Mouse (Mus musculus): Measurements from ENCODE around the gene Mdga1. TPM values are rescaled to one million over a fixed set of nuclear protein-coding genes. Genes with fewer than 3 reads are reported as not detected.

The Mdga1 gene
- polyA plus RNA-seq, 1 experiment from 2014 or later = 2.0 TPM

DNA sequence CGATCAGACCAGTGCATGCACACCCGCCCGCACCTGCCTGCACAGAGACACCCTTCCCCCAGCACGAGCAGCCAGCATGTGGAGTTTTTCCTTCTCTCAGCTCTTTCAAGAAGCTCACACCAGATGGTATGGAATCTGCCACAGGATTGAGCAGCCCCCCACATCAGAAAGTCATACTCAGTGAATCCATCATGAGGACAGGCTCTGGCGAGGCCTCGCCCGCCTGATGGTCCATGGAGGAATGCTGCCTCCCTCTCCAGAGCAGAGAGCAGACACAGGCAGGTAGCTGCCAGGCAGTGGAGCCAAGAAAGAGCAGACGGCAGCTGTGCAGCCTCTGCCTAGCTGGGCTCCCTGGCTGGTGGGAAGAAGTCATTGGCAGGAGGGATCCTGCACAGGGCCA is 23.6 kb upstream of the Mdga1 start:
- Histone ChIP-seq H3K36me3 (ENCODE audit: inconsistent target) (no peaks in the 10 kb centered on the region), H3K27ac (no peak overlapping the region), H3K4me3 (ENCODE audit: inconsistent target) (no peak overlapping the region), H3K79me2 (ENCODE audit: inconsistent target) (no peaks in the 10 kb centered on the region)
- WGBS (ENCODE audit: missing documents) = 93% methylated on average over 8 of the region's 8 CpGs

DNA sequence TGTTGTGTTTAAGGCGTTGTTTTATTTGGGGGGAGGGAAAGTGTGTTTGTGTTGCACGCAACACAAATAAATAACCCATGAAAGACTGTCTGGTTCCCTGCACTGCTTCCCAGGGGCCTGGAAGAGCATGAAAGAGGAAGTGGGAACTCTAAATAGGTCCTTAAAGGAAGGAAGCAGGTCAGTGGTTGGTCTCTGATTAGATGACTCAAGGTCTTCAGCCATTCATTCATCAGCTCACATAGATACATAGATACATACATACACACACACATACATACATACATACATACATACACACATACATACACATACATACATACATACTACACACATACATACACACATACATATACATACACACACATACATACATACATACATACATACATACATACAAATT is 21.0 kb upstream of the Mdga1 start:
- WGBS (ENCODE audit: missing documents) = 77% methylated on average over 2 of the region's 2 CpGs
- no peak overlapping the region for H3K4me3 ChIP-seq (ENCODE audit: inconsistent target)
- no peaks in the 10 kb centered on the region for H3K36me3 ChIP-seq (ENCODE audit: inconsistent target)
- H3K79me2 ChIP-seq (ENCODE audit: inconsistent target) = no peaks in the 10 kb centered on the region
- no peak overlapping the region for H3K27ac ChIP-seq

DNA sequence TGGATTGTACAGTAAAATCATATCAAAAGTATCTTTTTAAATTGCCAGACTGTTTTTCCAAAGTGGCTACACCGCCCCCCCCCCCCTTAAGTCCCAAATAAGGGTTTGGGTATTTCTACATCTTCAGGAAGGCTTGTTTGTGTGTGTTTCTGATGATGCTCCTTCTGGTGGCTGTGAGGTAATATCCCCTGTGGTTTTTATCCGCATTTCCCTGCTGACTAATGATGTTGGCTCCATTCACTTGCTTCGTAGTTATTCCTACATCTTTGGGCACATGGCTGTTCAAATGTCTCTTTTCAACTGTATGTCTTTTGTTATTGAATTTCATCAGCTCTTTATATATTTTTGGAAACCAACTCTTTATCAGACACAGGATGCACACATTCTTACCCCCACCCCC is 20.2 kb upstream of the Mdga1 start:
- Histone ChIP-seq H3K27ac (no peak overlapping the region), H3K36me3 (ENCODE audit: inconsistent target) (no peaks in the 10 kb centered on the region), H3K79me2 (ENCODE audit: inconsistent target) (no peaks in the 10 kb centered on the region), H3K4me3 (ENCODE audit: inconsistent target) (no peak overlapping the region)
- WGBS (ENCODE audit: missing documents) = 48% methylated on average over 3 of the region's 3 CpGs

DNA sequence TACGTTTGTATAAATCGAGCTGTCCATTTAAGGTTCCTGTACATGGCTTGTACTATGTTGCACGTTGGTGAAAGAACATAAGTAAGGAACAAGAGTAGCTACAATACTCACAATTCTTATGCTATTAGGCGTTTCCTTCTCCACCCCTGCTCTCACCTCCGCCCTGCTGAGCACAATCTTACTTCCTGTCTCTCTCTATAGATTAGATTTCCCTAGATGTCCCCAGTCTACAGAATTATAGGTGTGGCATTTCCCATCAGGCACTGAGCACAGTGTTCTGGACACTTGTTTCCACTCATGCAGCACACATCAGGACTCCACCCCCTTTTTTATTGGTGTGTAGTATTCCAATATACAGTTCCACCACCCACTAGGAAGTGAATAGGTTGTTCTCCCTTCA is 19.8 kb upstream of the Mdga1 start:
- 86% methylated on average over 5 of the region's 5 CpGs for WGBS (ENCODE audit: missing documents)
- Histone ChIP-seq H3K27ac (no peak overlapping the region), H3K4me3 (ENCODE audit: inconsistent target) (no peak overlapping the region), H3K36me3 (ENCODE audit: inconsistent target) (no peaks in the 10 kb centered on the region), H3K79me2 (ENCODE audit: inconsistent target) (no peaks in the 10 kb centered on the region)

- H3K4me3 ChIP-seq (ENCODE audit: inconsistent target) = no peak overlapping the region
- no peak overlapping the region for H3K27ac ChIP-seq
- H3K79me2 ChIP-seq (ENCODE audit: inconsistent target) = no peaks in the 10 kb centered on the region
- WGBS (ENCODE audit: missing documents) = 51% methylated on average over 5 of the region's 5 CpGs
- H3K36me3 ChIP-seq (ENCODE audit: inconsistent target) = no peaks in the 10 kb centered on the region
Observed at GRCm38 (mm10) chr17:29988141-29988540, 18.3 kb upstream of the Mdga1 start.

- WGBS (ENCODE audit: missing documents) = 78% methylated on average over 3 of the region's 3 CpGs
- H3K36me3 ChIP-seq (ENCODE audit: inconsistent target) = no peaks in the 10 kb centered on the region
- no peaks in the 10 kb centered on the region for H3K79me2 ChIP-seq (ENCODE audit: inconsistent target)
Observed at GRCm38 (mm10) chr17:29985534-29985933, 15.6 kb upstream of the Mdga1 start.

GRCm38 (mm10) chr17:29984931-29985330 is 15.0 kb upstream of the Mdga1 start:
- Histone ChIP-seq H3K36me3 (ENCODE audit: inconsistent target) (no peaks in the 10 kb centered on the region), H3K79me2 (ENCODE audit: inconsistent target) (no peaks in the 10 kb centered on the region), H3K4me3 (ENCODE audit: inconsistent target) (no peak overlapping the region), H3K27ac (no peak overlapping the region)
- WGBS (ENCODE audit: missing documents) = 79% methylated on average over 7 of the region's 7 CpGs

More at GRCm38 (mm10) chr17:29985534-29985933, 15.6 kb upstream of the Mdga1 start:
- H3K27ac ChIP-seq = no peak overlapping the region
- no peak overlapping the region for H3K4me3 ChIP-seq (ENCODE audit: inconsistent target)

DNA sequence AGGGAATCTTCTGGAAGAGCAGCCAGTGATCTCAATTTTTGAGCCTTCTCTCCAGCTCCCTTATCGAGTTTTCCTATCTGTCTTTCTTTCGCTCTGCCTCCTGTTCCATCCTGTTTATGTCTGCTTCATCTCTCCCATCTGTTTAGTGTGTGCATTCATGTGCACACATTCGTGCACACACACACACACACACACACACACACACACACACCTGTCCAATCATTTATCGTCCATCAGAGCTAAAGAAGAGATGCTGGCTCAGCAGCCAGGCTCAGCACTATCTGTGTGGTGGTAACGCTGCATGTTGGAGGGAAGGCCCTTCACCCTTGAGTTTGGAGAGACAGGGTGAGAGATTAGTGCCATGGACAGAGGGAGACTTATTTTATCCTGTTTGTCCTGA is 13.3 kb upstream of the Mdga1 start:
- Histone ChIP-seq H3K4me3 (ENCODE audit: inconsistent target) (no peak overlapping the region), H3K27ac (no peak overlapping the region), H3K79me2 (ENCODE audit: inconsistent target) (no peaks in the 10 kb centered on the region), H3K36me3 (ENCODE audit: inconsistent target) (no peaks in the 10 kb centered on the region)
- 89% methylated on average over 5 of the region's 5 CpGs for WGBS (ENCODE audit: missing documents)

DNA sequence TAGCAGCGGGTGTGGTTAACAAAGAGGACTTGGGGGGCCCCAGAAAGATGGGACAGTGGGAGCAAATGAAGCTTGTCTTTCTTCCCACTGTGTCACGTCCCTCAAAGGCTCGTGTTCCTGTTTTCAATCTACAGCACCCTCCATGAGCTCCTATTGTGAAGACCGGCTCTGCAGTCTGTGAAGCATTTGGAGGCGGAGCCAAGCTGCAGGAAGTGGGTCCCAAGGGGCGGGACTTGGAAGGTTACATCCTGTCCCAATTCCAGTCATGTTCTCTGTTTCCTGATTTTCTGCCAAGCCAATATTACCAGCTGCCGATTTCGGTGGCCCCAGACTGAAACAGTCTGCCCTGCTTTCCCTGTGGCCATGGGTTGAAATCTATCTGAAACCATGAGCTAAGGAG is 11.7 kb upstream of the Mdga1 start:
- Histone ChIP-seq H3K4me3 (ENCODE audit: inconsistent target) (no peak overlapping the region), H3K36me3 (ENCODE audit: inconsistent target) (no peaks in the 10 kb centered on the region), H3K79me2 (ENCODE audit: inconsistent target) (no peaks in the 10 kb centered on the region), H3K27ac (no peak overlapping the region)
- WGBS (ENCODE audit: missing documents) = 83% methylated on average over 8 of the region's 8 CpGs

- H3K79me2 ChIP-seq (ENCODE audit: inconsistent target) = no peaks in the 10 kb centered on the region
- 12% methylated on average over 7 of the region's 7 CpGs for WGBS (ENCODE audit: missing documents)
- H3K4me3 ChIP-seq (ENCODE audit: inconsistent target) = no peak overlapping the region
- no peaks in the 10 kb centered on the region for H3K36me3 ChIP-seq (ENCODE audit: inconsistent target)
- no peak overlapping the region for H3K27ac ChIP-seq
Observed at GRCm38 (mm10) chr17:29979841-29980240, 10.0 kb upstream of the Mdga1 start.

DNA sequence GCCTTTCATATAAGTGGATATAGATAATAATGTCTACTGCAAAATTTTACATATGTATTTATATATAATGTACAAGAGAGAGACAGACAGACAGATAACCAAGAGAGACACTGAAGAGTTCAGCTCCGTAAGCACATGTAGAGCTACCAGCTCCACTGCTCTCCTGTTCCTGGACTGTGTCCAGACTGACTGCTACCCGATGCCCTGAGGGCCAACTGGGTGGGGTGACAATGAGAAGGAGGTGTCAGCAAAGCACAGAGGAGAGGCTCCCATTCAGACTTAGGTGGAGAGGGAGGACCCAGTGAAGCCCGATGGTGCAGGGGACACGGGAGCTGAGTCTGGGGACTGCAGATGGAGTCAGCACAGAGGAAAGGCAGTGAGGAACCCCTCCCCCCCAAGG is 9.1 kb upstream of the Mdga1 start:
- 72% methylated on average over 4 of the region's 4 CpGs for WGBS (ENCODE audit: missing documents)
- no peak overlapping the region for H3K27ac ChIP-seq
- no peaks in the 10 kb centered on the region for H3K79me2 ChIP-seq (ENCODE audit: inconsistent target)
- H3K4me3 ChIP-seq (ENCODE audit: inconsistent target) = no peak overlapping the region
- H3K36me3 ChIP-seq (ENCODE audit: inconsistent target) = no peaks in the 10 kb centered on the region

DNA sequence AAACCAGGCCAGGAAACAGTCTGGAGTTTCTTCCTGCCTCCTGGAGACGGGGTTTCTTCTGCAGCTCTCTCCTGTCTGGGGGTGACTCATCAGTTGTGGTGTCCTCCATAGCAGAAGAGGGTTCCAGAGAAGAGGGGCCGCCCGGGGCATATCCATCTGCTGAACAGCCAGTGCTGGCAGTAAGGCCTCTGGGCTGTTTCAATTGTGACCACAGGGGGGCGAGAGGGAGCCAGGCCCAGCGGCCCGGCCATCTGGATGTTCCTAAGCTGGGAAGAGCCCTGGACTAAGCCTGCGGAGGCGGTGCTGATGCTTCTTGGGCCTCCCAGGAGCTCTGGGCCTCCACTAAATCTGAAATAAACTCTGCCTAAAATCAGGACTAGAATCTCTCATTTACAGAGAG is 5.8 kb upstream of the Mdga1 start:
- no peak overlapping the region for H3K4me3 ChIP-seq (ENCODE audit: inconsistent target)
- no peaks in the 10 kb centered on the region for H3K79me2 ChIP-seq (ENCODE audit: inconsistent target)
- H3K36me3 ChIP-seq (ENCODE audit: inconsistent target) = no peaks in the 10 kb centered on the region
- H3K27ac ChIP-seq = no peak overlapping the region
- WGBS (ENCODE audit: missing documents) = 6% methylated on average over 7 of the region's 8 CpGs

DNA sequence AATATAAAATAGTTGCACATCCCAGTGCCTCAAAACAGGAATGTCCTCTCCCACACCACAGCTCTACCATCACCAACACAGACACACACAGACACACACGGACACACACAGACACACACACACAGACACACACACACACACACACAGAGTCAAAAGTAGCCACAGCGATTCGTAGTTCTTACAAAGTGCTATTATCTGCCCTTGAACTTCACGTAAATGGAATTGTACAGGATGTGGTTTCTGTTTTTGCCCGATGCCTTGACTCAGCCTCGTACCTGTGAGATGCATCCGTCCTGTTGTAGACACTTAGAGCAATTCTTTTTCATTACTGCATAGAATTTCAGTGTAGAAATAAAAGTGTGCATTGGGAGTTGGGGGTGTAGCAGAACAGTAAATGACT is 3.3 kb upstream of the Mdga1 start:
- Histone ChIP-seq H3K79me2 (ENCODE audit: inconsistent target) (no peaks in the 10 kb centered on the region), H3K4me3 (ENCODE audit: inconsistent target) (no peak overlapping the region), H3K27ac (no peak overlapping the region), H3K36me3 (ENCODE audit: inconsistent target) (no peaks in the 10 kb centered on the region)
- WGBS (ENCODE audit: missing documents) = 83% methylated on average over 5 of the region's 7 CpGs

DNA sequence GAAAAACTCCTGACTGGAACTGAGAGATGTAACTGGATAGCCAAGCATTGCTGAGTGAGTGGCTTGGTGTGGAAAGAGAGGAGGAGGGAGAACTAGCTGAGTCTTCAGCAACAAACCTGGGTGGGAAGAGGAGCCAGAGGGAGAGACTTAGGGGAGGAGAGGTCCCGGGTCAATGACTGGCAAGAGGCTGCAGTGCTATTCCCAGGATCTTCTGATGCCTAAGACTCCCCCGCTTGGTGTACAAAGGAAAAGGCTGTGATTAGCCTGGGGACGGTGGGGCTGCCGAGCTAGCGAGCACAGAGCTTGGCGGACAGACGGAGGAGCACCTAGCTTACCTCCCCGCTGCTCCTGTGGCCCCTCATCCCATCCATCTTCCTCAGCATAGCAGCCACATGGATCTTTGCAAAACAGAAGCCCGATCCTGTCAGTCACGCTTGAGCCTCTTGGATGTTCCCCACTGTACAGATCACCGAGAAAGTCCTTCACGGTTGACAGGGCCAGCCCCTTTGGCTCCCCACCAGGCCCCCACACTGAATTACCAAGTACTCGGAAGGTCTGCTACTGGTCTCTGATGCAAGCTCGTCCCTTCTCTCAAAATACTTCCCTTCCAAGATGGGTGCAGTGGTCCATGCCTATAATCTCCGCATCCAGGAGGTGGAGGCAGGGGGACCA is 2.0 kb upstream of the Mdga1 start:
- H3K27ac ChIP-seq = no peak overlapping the region
- WGBS (ENCODE audit: missing documents) = 88% methylated on average over 13 of the region's 15 CpGs
- H3K79me2 ChIP-seq (ENCODE audit: inconsistent target) = no peaks in the 10 kb centered on the region
- H3K4me3 ChIP-seq (ENCODE audit: inconsistent target) = no peak overlapping the region
- no peaks in the 10 kb centered on the region for H3K36me3 ChIP-seq (ENCODE audit: inconsistent target)

DNA sequence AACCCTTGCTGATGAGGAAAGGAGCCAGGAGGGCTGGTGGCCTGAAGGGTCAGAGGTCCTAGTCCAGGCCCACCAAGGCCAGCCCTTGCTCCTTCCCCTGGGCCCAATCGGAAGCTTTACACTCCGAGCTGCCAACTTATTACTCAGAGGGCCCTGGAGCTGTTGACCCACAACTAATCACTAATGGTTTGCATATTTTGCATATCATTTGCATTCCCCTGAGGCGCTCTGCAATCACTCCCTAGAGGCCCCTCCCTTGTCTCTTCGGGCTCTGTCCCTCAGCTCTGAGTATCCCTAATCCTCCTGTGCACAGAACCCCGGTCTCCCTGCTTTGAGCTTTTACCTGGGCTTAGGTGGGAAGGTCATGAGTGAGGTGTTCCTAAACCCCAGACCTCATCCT is 4.4 kb downstream of the Mdga1 start:
- Histone ChIP-seq H3K79me2 (ENCODE audit: inconsistent target) (no peaks in the 10 kb centered on the region), H3K4me3 (ENCODE audit: inconsistent target) (no peak overlapping the region), H3K36me3 (ENCODE audit: inconsistent target) (no peaks in the 10 kb centered on the region), H3K27ac (no peak overlapping the region)
- WGBS (ENCODE audit: missing documents) = 92% methylated on average over 5 of the region's 5 CpGs

GRCm38 (mm10) chr17:29963730-29964259 is 6.1 kb downstream of the Mdga1 start:
- H3K36me3 ChIP-seq (ENCODE audit: inconsistent target) = no peaks in the 10 kb centered on the region
- no peak overlapping the region for H3K4me3 ChIP-seq (ENCODE audit: inconsistent target)
- H3K79me2 ChIP-seq (ENCODE audit: inconsistent target) = no peaks in the 10 kb centered on the region
- 9% methylated on average over 11 of the region's 11 CpGs for WGBS (ENCODE audit: missing documents)
- no peak overlapping the region for H3K27ac ChIP-seq
